Mouse (Mus musculus): ENCODE measurements around the gene Hpn.

- TF ChIP-seq FLI1 (IDR thresholded peaks at IDR 0.05; ENCODE audit: low read length) (no peak), GATA1 (IDR thresholded peaks at IDR 0.05; ENCODE audit: borderline replicate concordance, low read length) (no peak)
Measured at GRCm38 (mm10) chr7:31161831-31162230, 46.7 kb upstream of the Hpn start.

Measured in megakaryocyte, embryonic 14.5 days (primary cell).